Mouse (Mus musculus): ENCODE results near the gene Tdrkh. TPM values are rescaled to one million over a fixed set of nuclear protein-coding genes. Genes with fewer than 3 reads are reported as not detected.

Tdrkh gene
- polyA plus RNA-seq, 1 experiment from 2014 or later, result 19.8 TPM

- Histone ChIP-seq H3K36me3 (replicated peaks; ENCODE audit: control insufficient read depth, insufficient read depth, low read depth, low read length) (peaks cover 7% of the 10 kb centered on the region), H3K9ac (replicated peaks; ENCODE audit: low read length) (peak within 1 kb of the TSS; percentile 89), H3K27me3 (ENCODE audit: control insufficient read depth, insufficient read depth, low read length) (no peaks in the 10 kb centered on the region), H3K4me2 (ENCODE audit: low read depth, low read length) (peak within 1 kb of the TSS; percentile 83), H3K9me3 (replicated peaks; ENCODE audit: control insufficient read depth, low read length) (no peaks in the 10 kb centered on the region), H3K4me1 (ENCODE audit: control insufficient read depth, insufficient read depth, low read length) (no peaks in the 10 kb centered on the region), H3K4me3 (ENCODE audit: low read depth, low read length) (peak within 1 kb of the TSS; percentile 91), H3K27ac (replicated peaks; ENCODE audit: low read depth, low read length) (no peak within 1 kb of the TSS; the same call in 1 of the 2 replicates)
- WGBS, result under 1% methylated on average over 37 of the region's 39 CpGs
- peak; percentile 96 for DNase-seq (ENCODE audit: low spot score)
- peak; percentile 98 for ATAC-seq (replicated peaks; ENCODE audit: insufficient number of reproducible peaks, low FRiP score, low TSS enrichment, low read depth)
These were observed 30.0 kb downstream of the Tdrkh start, which contains the start of gene Mrpl9 for GRCm38 (mm10) chr3:94442951-94443596. Gene Mrpl9, plus strand, starts transcription at chr3:94443318.

GRCm38 (mm10) chr3:94443597-94443964 is 30.5 kb downstream of the Tdrkh start, which contains the start of gene Oaz3:
Gene Oaz3, minus strand, starts transcription at chr3:94443915.
- peaks cover 8% of the 10 kb centered on the region for H3K36me3 ChIP-seq (replicated peaks; ENCODE audit: control insufficient read depth, insufficient read depth, low read depth, low read length)
- H3K4me3 ChIP-seq (ENCODE audit: low read depth, low read length), result peak within 1 kb of the TSS; percentile 91
- H3K27me3 ChIP-seq (ENCODE audit: control insufficient read depth, insufficient read depth, low read length), result no peaks in the 10 kb centered on the region
- whole genome bisulfite sequencing, result 1% methylated on average over 24 of the region's 24 CpGs
- H3K4me2 ChIP-seq (ENCODE audit: low read depth, low read length), result peak within 1 kb of the TSS; percentile 83
- ATAC-seq (replicated peaks; ENCODE audit: insufficient number of reproducible peaks, low FRiP score, low TSS enrichment, low read depth) (peak; percentile 45), DNase-seq (ENCODE audit: low spot score) (no peak)
- H3K4me1 ChIP-seq (ENCODE audit: control insufficient read depth, insufficient read depth, low read length), result no peaks in the 10 kb centered on the region
- H3K9me3 ChIP-seq (replicated peaks; ENCODE audit: control insufficient read depth, low read length), result no peaks in the 10 kb centered on the region
- no peak within 1 kb of the TSS; the same call in 1 of the 2 replicates for H3K27ac ChIP-seq (replicated peaks; ENCODE audit: low read depth, low read length)
- H3K9ac ChIP-seq (replicated peaks; ENCODE audit: low read length), result peak within 1 kb of the TSS; percentile 89

- Histone ChIP-seq H3K4me2 (ENCODE audit: low read depth, low read length) (no peak overlapping the region), H3K9me3 (replicated peaks; ENCODE audit: control insufficient read depth, low read length) (no peaks in the 10 kb centered on the region), H3K4me1 (ENCODE audit: control insufficient read depth, insufficient read depth, low read length) (no peaks in the 10 kb centered on the region), H3K36me3 (replicated peaks; ENCODE audit: control insufficient read depth, insufficient read depth, low read depth, low read length) (peaks cover 8% of the 10 kb centered on the region), H3K27ac (replicated peaks; ENCODE audit: low read depth, low read length) (no peak overlapping the region), H3K27me3 (ENCODE audit: control insufficient read depth, insufficient read depth, low read length) (no peaks in the 10 kb centered on the region), H3K9ac (replicated peaks; ENCODE audit: low read length) (no peak overlapping the region), H3K4me3 (ENCODE audit: low read depth, low read length) (no peak overlapping the region)
- DNase-seq (ENCODE audit: low spot score) (no peak), ATAC-seq (replicated peaks; ENCODE audit: insufficient number of reproducible peaks, low FRiP score, low TSS enrichment, low read depth) (no peak)
- WGBS, result 94% methylated on average over 2 of the region's 2 CpGs
These were observed 36.3 kb downstream of the Tdrkh start for GRCm38 (mm10) chr3:94449377-94449776.

- ATAC-seq (replicated peaks; ENCODE audit: insufficient number of reproducible peaks, low FRiP score, low TSS enrichment, low read depth) (peak; percentile 89), DNase-seq (ENCODE audit: low spot score) (peak; percentile 98)
- H3K4me1 ChIP-seq (ENCODE audit: control insufficient read depth, insufficient read depth, low read length), result no peaks in the 10 kb centered on the region
- 2% methylated on average over 12 of the region's 12 CpGs for WGBS
- 0 out of 2 replicates have a peak overlapping the region, but pooled peaks have one; percentile 19 for H3K4me2 ChIP-seq (ENCODE audit: low read depth, low read length)
- no peaks in the 10 kb centered on the region for H3K9me3 ChIP-seq (replicated peaks; ENCODE audit: control insufficient read depth, low read length)
- no peak overlapping the region for H3K27ac ChIP-seq (replicated peaks; ENCODE audit: low read depth, low read length)
- no peaks in the 10 kb centered on the region for H3K27me3 ChIP-seq (ENCODE audit: control insufficient read depth, insufficient read depth, low read length)
- H3K36me3 ChIP-seq (replicated peaks; ENCODE audit: control insufficient read depth, insufficient read depth, low read depth, low read length), result no peaks in the 10 kb centered on the region
- peak overlapping the region; percentile 1; the same call in 1 of the 2 replicates for H3K4me3 ChIP-seq (ENCODE audit: low read depth, low read length)
- no peak overlapping the region for H3K9ac ChIP-seq (replicated peaks; ENCODE audit: low read length)
These were observed 43.5 kb downstream of the Tdrkh start for GRCm38 (mm10) chr3:94456529-94457000.

GRCm38 (mm10) chr3:94457055-94457454 is 44.0 kb downstream of the Tdrkh start:
- WGBS, result 73% methylated on average over 3 of the region's 3 CpGs
- H3K4me2 ChIP-seq (ENCODE audit: low read depth, low read length), result no peak overlapping the region
- no peaks in the 10 kb centered on the region for H3K9me3 ChIP-seq (replicated peaks; ENCODE audit: control insufficient read depth, low read length)
- H3K27ac ChIP-seq (replicated peaks; ENCODE audit: low read depth, low read length), result no peak overlapping the region
- no peak overlapping the region for H3K9ac ChIP-seq (replicated peaks; ENCODE audit: low read length)
- H3K4me3 ChIP-seq (ENCODE audit: low read depth, low read length), result no peak overlapping the region
- ATAC-seq (replicated peaks; ENCODE audit: insufficient number of reproducible peaks, low FRiP score, low TSS enrichment, low read depth) (no peak), DNase-seq (ENCODE audit: low spot score) (no peak)
- no peaks in the 10 kb centered on the region for H3K36me3 ChIP-seq (replicated peaks; ENCODE audit: control insufficient read depth, insufficient read depth, low read depth, low read length)
- H3K27me3 ChIP-seq (ENCODE audit: control insufficient read depth, insufficient read depth, low read length), result no peaks in the 10 kb centered on the region
- H3K4me1 ChIP-seq (ENCODE audit: control insufficient read depth, insufficient read depth, low read length), result no peaks in the 10 kb centered on the region

- 94% methylated on average over 2 of the region's 2 CpGs for WGBS
- H3K9ac ChIP-seq (replicated peaks; ENCODE audit: low read length), result no peak overlapping the region
These were observed 46.8 kb downstream of the Tdrkh start for GRCm38 (mm10) chr3:94459834-94460233.

GRCm38 (mm10) chr3:94463926-94464578 is 51.0 kb downstream of the Tdrkh start:
- 52% methylated on average over 11 of the region's 11 CpGs for WGBS

More at GRCm38 (mm10) chr3:94459834-94460233, 46.8 kb downstream of the Tdrkh start:
- H3K9me3 ChIP-seq (replicated peaks; ENCODE audit: control insufficient read depth, low read length), result no peaks in the 10 kb centered on the region
- no peaks in the 10 kb centered on the region for H3K36me3 ChIP-seq (replicated peaks; ENCODE audit: control insufficient read depth, insufficient read depth, low read depth, low read length)
- no peaks in the 10 kb centered on the region for H3K4me1 ChIP-seq (ENCODE audit: control insufficient read depth, insufficient read depth, low read length)
- ATAC-seq (replicated peaks; ENCODE audit: insufficient number of reproducible peaks, low FRiP score, low TSS enrichment, low read depth) (no peak), DNase-seq (ENCODE audit: low spot score) (no peak)
- no peak overlapping the region for H3K4me3 ChIP-seq (ENCODE audit: low read depth, low read length)
- H3K4me2 ChIP-seq (ENCODE audit: low read depth, low read length), result no peak overlapping the region
- H3K27me3 ChIP-seq (ENCODE audit: control insufficient read depth, insufficient read depth, low read length), result no peaks in the 10 kb centered on the region
- H3K27ac ChIP-seq (replicated peaks; ENCODE audit: low read depth, low read length), result no peak overlapping the region

More at GRCm38 (mm10) chr3:94463926-94464578, 51.0 kb downstream of the Tdrkh start:
- Histone ChIP-seq H3K9me3 (replicated peaks; ENCODE audit: control insufficient read depth, low read length) (no peaks in the 10 kb centered on the region), H3K9ac (replicated peaks; ENCODE audit: low read length) (no peak overlapping the region), H3K36me3 (replicated peaks; ENCODE audit: control insufficient read depth, insufficient read depth, low read depth, low read length) (no peaks in the 10 kb centered on the region), H3K4me3 (ENCODE audit: low read depth, low read length) (no peak overlapping the region), H3K4me1 (ENCODE audit: control insufficient read depth, insufficient read depth, low read length) (no peaks in the 10 kb centered on the region), H3K27ac (replicated peaks; ENCODE audit: low read depth, low read length) (no peak overlapping the region), H3K27me3 (ENCODE audit: control insufficient read depth, insufficient read depth, low read length) (no peaks in the 10 kb centered on the region), H3K4me2 (ENCODE audit: low read depth, low read length) (no peak overlapping the region)
- DNase-seq (ENCODE audit: low spot score), result peak; percentile 60
- peak; percentile 62 for ATAC-seq (replicated peaks; ENCODE audit: insufficient number of reproducible peaks, low FRiP score, low TSS enrichment, low read depth)
